Mouse (Mus musculus) cerebellum, adult 2 months (tissue): ENCODE measurements at regions not wholly inside any gene's neighbourhood (a gene's known extent, or its start where the extent isn't known, plus 50 kb on each side); places are given as distances from the start of the nearest gene placed in this dataset.

Experiments used
- CTCF ChIP-seq: fragments of 200-500 bp; IDR thresholded peaks from 2 replicates; pipeline ENCODE4 v1.5.1; 2011; ENCODE audit warnings: low read depth, mild to moderate bottlenecking, control low read depth, low read length, moderate library complexity, borderline replicate concordance; ENCODE audit not compliant: insufficient read depth
- POLR2A ChIP-seq: fragments of 200-500 bp; IDR thresholded peaks from 2 replicates; pipeline ENCODE4 v1.6.1; 2011; ENCODE audit warnings: low read length, control low read depth, borderline replicate concordance; ENCODE audit not compliant: insufficient read depth

DNA sequence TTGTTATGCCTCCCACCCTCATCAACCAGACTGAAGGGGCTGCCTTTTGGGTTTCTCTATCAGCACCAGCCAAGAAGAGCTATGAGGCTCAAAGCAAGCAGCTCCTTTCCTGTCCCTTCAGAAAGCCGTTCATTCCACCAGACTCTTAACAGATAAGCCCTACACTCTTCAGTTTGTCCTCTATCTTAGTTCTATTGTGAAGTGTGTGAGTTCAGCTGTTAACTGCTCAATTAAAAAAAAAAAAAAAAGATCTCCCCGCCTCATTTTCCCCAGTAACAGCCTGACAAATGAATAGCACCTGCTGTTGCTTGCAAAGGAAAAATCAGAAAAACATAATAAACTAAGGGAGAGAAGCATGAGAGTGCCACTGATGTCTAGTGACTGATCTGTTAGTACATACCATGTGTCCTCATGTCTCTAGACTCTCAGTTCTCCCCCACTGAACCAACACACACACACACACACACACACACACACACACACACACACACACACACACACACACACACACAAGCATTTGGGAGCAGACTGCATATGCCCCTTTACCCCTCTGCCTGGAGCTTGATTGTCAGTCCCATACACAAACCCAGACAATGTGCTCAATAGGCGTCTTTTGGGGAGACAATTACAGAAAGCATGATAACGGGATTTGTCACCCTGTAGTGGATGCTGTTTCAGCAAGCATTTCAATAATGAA is 448.4 kb upstream of the Fam92a start:
- TF ChIP-seq CTCF (no peak), POLR2A (no peak)
